Mouse (Mus musculus): Measurements from ENCODE around the gene Tuft1. TPM values are rescaled to one million over a fixed set of nuclear protein-coding genes. Genes with fewer than 3 reads are reported as not detected.
"Not testable (repeated sequence)": the region's sequence is repeated elsewhere in the genome, so short reads cannot be mapped to it uniquely, and the experiment has no call there.

Tuft1 gene
- under 1 TPM; 0.59 to 0.87 TPM for total RNA-seq (2021)
- long read RNA-seq, experiment 1, partial matches to known transcripts = 0 of 1 reads
- long read RNA-seq, experiment 1, other reads (novel, unspliced or antisense) = 0 of 1 reads
- long read RNA-seq, experiment 2 = 0 reads

DNA sequence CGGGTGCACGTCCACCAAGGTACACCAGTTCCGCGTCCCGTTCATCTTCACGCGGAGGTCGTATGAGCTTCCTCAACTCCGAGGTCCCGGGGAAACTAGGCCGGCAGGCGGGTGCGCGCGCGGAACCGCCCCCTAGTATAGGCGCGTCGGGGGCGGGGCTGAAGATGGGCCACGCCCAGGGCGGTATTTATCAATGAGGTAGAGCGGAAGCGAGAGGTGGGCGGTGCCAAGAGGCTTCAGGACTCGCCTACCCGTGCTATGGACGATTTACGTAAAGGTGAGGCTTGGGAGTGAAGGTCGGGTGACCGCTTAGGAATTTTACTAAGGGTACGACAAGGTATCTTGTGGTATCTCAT, at the start of gene Tuft1:
Gene Tuft1, minus strand, starts transcription at position 133 of the 356 bp plus-strand sequence.
- peak; percentile 70 for DNase-seq

- not testable (repeated sequence) for DNase-seq
Observed at GRCm38 (mm10) chr3:94703364-94703763, 44.7 kb upstream of the Tuft1 start.

- no peak for DNase-seq
Observed at GRCm38 (mm10) chr3:94702856-94703255, 44.2 kb upstream of the Tuft1 start.

GRCm38 (mm10) chr3:94702163-94702810, 43.6 kb upstream of the Tuft1 start:
- not testable (repeated sequence) for DNase-seq

DNA sequence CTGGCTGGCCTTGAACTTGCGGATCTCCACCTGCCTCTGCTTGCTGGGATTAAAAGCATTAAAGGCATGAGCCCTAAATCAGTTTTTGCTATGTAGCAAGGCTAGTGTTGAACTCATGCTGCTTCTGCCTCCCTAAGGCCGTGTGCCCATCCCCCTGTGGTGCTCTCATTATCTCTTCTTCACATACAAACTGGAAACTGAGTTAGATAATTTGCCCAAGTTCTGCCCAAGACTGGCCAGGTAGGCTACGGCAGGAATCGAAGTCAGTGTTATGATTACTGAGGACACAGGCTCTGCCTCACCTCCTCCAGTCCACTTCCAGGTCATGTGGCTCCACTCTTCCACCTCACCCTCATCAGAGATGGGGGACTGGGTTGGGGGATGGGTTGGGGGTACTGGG, 37.6 kb upstream of the Tuft1 start:
- not testable (repeated sequence) for DNase-seq

- DNase-seq = not testable (repeated sequence)
Observed at GRCm38 (mm10) chr3:94695591-94695990, 36.9 kb upstream of the Tuft1 start.

- DNase-seq = not testable (repeated sequence)
Observed at GRCm38 (mm10) chr3:94693874-94694273, 35.2 kb upstream of the Tuft1 start.

DNA sequence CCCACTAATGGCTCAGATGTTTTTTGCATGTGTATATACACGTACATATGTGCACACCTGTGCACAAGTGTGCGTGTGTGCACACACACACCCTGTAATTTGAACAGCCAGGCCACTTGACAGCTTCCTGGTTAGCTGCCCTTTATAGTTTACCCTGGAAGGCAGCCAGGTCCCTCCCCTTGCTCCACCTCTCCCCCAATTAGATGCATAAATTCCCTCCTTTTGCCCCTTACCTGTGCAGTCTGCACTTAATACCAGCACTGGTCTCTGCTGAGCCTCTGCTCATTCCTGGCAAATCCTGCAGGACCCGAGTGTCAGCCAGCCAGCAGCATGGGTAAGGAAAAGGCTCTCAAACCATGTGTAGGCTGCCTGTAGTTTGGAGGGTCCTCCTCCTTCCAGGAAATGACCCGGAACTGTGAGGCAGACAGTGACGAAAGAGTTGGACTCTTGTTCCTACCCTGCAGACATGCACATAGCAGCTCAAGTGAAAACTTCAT, 34.7 kb upstream of the Tuft1 start, which contains the start of gene Selenbp2:
Gene Selenbp2, plus strand, starts transcription at position 228 of the 497 bp plus-strand sequence.
- DNase-seq = no peak

DNA sequence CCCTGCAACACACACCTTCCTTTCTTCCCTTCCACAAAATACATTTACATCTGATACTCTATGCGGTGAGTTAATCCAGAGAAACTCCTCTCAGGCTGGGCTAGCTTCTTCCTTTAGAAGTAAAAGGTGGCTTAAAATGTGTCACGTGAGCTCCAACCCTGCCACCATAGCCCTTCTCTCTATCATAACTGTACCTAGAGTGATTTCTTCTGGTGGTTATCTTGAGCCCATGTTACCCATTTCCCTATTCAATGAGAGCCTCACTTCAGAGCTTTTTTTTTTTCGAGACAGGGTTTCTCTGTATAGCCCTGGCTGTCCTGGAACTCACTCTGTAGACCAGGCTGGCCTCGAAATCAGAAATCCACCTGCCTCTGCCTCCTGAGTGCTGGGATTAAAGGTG, 33.0 kb upstream of the Tuft1 start:
- not testable (repeated sequence) for DNase-seq

DNA sequence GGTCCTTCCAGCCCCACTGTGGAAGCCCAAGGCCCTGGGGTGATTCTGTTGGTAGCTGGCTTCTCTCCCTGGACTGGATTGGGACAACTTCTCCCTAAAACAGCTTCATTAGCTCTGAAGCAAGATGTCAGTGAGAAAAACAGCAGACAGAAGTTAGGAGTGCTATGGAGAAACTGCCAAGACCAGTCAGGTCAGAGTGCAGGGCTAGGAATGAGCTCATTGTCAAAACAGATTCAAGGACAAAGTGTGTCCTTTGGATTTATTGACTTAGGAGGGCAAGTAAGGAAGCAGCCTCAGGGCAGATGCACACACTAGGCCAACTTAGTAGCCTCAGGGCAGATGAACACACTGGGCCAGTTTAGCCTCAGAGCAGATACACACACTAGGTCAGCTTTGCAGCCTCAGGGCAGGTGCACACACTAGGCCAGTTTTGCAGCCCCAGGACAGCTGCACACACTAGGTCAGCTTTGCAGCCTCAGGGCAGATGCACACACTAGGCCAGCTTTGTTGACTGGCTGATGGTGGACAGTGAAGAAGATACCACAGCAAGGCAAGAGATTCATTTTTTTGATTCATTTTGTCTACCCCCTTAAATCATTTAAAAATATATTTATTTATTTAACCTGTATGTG, 32.1 kb upstream of the Tuft1 start:
- DNase-seq = no peak

DNA sequence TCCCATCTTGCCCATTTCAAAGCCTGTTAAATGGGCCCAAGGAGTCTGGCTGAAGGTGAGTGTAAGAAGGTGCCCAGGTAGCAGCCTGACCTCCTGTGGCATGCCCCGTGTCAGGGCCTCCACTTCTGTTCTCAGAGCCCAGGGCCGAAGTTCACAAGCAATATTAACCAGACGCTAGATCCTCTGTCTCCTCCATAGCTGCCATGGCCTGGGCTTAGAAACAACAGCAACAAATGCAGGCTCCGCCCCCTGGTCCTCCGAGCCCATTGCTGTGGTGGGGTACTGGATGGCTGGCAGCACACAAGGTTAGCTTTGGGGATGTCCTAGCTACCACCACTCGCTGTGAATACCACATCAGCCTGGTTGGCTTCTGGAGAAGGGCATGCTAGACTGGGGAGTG, 31.5 kb upstream of the Tuft1 start:
- DNase-seq = not testable (repeated sequence)

- not testable (repeated sequence) for DNase-seq
Observed at GRCm38 (mm10) chr3:94689195-94689594, 30.5 kb upstream of the Tuft1 start.

DNA sequence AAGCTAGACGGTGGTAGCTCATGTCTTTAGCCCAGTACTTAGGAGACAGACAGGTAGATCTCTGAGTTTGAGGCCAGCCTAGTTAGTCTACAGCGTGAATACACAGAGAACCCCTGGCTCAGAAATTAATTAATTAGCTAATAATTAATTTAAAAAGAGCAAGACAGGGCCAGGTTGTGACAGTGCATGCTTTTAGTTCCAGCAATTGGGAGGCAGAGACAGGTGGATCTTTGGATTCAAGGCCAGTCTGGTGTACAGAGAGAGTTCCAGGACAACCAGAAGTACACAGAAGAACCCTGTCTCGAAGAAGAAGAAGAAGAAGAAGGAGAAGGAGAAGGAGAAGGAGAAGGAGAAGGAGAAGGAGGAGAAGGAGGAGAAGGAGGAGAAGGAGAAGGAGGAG, 30.0 kb upstream of the Tuft1 start:
- DNase-seq = not testable (repeated sequence)

DNA sequence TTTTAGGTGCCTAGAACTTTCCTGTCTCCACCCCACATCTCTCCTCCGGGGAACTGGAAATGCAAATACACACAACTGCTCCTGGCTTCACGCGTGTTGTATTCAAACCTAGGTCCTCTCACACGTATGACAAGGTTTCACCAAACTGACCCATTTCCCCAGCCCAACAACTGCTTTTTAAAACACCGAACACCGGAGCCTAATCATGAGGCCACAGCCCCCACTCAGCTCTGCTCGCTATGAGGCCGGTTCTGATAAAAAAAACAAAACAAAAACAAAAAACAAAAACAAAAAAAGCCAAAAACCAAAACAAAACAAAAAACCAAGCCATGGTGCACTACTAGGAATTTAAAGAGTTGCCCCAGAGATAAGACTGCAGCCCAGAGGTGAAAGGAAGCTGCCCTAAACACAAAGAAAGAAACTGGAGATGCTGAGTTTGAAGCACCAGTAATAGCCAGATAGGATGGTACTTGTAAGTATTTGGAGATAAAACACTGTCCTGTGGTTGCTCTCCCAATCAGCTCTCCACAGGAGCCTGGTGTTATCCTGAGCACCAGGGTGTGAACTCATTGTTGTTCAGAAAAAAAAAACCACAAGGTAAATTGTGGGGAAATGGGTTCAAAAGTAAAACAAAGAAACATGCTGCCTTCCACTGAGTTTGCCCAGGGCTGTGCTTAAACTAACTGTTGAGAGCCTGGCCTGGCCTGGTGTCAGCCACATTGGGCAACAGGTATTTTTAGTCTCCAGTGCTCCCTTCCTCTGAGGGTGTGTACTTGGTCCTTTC, 27.5 kb upstream of the Tuft1 start:
- DNase-seq = not testable (repeated sequence)

DNA sequence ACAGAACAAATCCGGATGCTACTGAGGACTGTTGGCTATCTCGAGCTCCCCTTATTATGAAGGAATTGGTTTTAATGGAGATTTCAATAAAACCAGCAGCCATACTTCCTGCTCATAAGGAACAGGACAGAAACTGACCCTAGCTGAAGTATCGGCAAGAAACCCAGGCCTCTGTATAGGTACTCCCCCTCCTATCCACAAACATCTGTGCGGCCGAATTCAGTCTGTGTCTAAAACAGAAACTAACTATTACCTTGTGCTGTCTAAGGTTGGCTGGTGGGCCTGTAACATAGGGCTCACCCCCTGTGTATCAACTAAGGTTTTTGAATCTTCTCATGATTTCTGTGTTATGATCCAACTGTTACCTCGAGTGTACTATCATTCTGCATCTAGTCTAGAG, 25.0 kb upstream of the Tuft1 start:
- no peak for DNase-seq

- no peak for DNase-seq
Observed at GRCm38 (mm10) chr3:94680783-94681182, 22.1 kb upstream of the Tuft1 start.

- DNase-seq = not testable (repeated sequence)
Observed at GRCm38 (mm10) chr3:94680032-94680431, 21.4 kb upstream of the Tuft1 start.

- no peak for DNase-seq
Observed at GRCm38 (mm10) chr3:94679351-94679841, 20.7 kb upstream of the Tuft1 start.

DNA sequence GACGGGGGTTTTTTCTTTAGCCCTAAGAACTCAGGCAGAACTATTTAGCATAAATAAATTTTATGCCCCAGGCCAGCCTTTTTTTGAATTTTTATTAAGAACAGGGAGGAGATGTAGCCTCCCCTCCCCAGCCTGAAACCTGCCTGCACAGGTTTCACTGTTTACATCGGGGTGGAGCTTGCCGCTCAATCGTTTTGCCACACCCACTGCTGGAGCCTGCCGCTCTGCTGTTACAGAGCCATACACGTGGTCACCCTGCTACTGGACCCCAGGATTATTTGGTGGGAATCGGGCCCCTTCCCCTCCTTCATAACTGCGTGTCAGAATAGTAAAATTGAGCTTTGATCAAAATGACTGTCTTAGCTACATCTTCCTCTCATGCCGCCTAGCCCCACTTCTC, 16.4 kb upstream of the Tuft1 start:
- DNase-seq = not testable (repeated sequence)

- DNase-seq = not testable (repeated sequence)
Observed at GRCm38 (mm10) chr3:94665896-94666295, 7.2 kb upstream of the Tuft1 start.

GRCm38 (mm10) chr3:94665060-94665802, 6.6 kb upstream of the Tuft1 start:
- DNase-seq = not testable (repeated sequence)

- not testable (repeated sequence) for DNase-seq
Observed at GRCm38 (mm10) chr3:94660841-94661240, 2.2 kb upstream of the Tuft1 start.
